Mouse (Mus musculus) megakaryocyte, embryonic 14.5 days (primary cell): ENCODE measurements around the gene Tfap2a. TPM values are rescaled to one million over a fixed set of nuclear protein-coding genes. Genes with fewer than 3 reads are reported as not detected.

Source experiments
- H3K27me3 ChIP-seq: replicated peaks from 2 replicates; pipeline ENCODE3; 2012; ENCODE audit warnings: inconsistent platforms
- H3K36me3 ChIP-seq: replicated peaks from 2 replicates; pipeline ENCODE3; 2012; ENCODE audit warnings: low read length, inconsistent platforms, mixed read lengths
- H3K4me1 ChIP-seq: 2 replicates; pipeline ENCODE4 v1.6.1; 2012; ENCODE audit warnings: inconsistent platforms
- H3K4me3 ChIP-seq: replicated peaks from 2 replicates; pipeline ENCODE3; 2012; ENCODE audit warnings: moderate library complexity, mild to moderate bottlenecking, inconsistent platforms
- H3K9me3 ChIP-seq: 2 replicates; pipeline ENCODE4 v1.6.1; 2012; ENCODE audit warnings: inconsistent platforms
- FLI1 ChIP-seq: IDR thresholded peaks from 2 replicates; pipeline ENCODE4 v1.6.1; 2012; ENCODE audit warnings: low read length, inconsistent platforms, mixed read lengths
- GATA1 ChIP-seq: IDR thresholded peaks from 3 replicates; pipeline ENCODE4 v1.6.1; 2012; ENCODE audit warnings: mixed read lengths, low read length, inconsistent platforms, borderline replicate concordance
- polyA plus RNA-seq: library from polyadenylated mRNA; stranded (reverse); fragments of >175 nt; gene quantifications from 2 replicates; pipeline ENCODE4 v1.2.3, GENCODE M21; 2012; ENCODE audit warnings: low replicate concordance; ENCODE audit not compliant: insufficient read depth

Gene Tfap2a
- not detected in 2 replicates for polyA plus RNA-seq

DNA sequence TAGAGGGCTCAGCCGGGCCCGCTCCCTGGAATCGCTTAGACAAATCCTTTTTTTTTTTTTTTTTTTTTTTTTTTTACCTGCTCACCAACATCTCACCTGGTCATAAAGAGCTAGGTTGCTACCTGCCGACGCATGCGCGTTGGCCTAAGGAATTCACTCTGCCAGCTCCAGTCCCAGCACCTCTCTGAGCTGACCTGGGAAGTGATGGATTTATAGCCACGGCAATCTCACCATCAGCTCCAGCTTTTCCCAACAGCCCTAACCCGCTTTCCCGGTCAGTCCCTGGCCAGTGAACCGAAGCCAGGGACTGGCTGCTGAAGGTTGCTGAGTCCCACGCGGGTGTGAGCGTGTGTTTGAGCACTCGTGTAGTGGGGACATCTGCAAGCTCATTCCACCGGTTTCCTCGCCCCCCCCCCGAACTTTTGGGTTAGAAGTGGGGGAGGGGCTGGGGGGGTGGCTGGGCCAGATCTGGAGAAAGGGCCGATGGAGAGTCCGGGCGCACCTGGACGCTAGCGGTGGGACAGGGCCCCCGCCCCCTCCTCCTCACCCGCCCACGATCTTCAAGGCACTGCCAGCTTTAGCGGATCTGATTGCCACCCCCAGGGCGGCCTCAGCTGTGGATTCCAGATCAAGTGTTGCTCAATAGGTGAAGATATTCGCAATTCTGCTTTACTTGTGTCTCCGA, at the start of gene Tfap2a:
TSS of gene Tfap2a (minus strand) at position 181 of the 685 bp plus-strand sequence.
- H3K27me3 ChIP-seq, result peaks cover 98% of the 10 kb centered on the region

DNA sequence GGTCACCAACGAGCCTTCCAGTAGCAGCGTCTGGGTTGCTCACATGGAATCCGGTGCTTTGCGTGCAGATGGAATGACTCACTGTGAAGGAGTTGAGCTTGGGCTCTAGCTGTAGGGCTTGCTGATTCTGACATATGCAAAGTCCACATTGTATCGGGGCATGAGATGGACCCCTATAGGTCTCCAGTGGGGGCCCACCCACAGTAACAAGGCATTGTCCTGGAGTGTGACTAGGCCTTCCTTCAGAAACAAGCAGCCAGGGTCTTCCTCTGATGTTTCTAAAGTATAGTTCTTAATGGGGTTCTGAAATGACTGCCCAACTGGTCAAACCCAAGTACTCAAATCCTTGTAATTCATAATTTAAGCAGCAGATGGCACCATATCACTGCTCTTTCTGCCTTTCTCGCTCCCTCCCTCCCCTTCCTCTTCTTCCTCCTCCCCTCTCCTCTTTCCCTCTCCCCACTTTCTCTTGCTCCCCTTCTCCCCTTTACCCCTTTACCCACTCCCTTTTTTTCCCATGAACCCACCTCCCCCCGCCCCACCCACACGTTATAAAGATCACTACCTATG, 46.1 kb upstream of the Tfap2a start:
- peaks cover 6% of the 10 kb centered on the region; the same call in 1 of the 2 replicates for H3K4me1 ChIP-seq
- peaks cover 8% of the 10 kb centered on the region for H3K9me3 ChIP-seq
- peaks cover 2% of the 10 kb centered on the region for H3K27me3 ChIP-seq
- no peak overlapping the region for H3K4me3 ChIP-seq
- TF ChIP-seq FLI1, result no peak
- no peak for TF ChIP-seq GATA1
- H3K36me3 ChIP-seq, result no peaks in the 10 kb centered on the region

More for the DNA sequence above, at the start of gene Tfap2a:
- Histone ChIP-seq H3K36me3 (no peaks in the 10 kb centered on the region), H3K9me3 (peaks cover 2% of the 10 kb centered on the region; the same call in 1 of the 2 replicates), H3K4me1 (peaks cover 15% of the 10 kb centered on the region), H3K4me3 (no peak within 1 kb of the TSS)
- TF ChIP-seq FLI1 (no peak), GATA1 (no peak)

GRCm38 (mm10) chr13:40757995-40758394, 19.8 kb upstream of the Tfap2a start:
- no peak overlapping the region for H3K4me3 ChIP-seq
- H3K27me3 ChIP-seq, result peaks cover 5% of the 10 kb centered on the region
- H3K9me3 ChIP-seq, result no peaks in the 10 kb centered on the region
- H3K4me1 ChIP-seq, result peaks cover 3% of the 10 kb centered on the region; the same call in 1 of the 2 replicates
- TF ChIP-seq FLI1 (no peak), GATA1 (no peak)
- H3K36me3 ChIP-seq, result no peaks in the 10 kb centered on the region

- Histone ChIP-seq H3K27me3 (peaks cover 5% of the 10 kb centered on the region), H3K9me3 (no peaks in the 10 kb centered on the region), H3K4me1 (peaks cover 3% of the 10 kb centered on the region; the same call in 1 of the 2 replicates), H3K36me3 (no peaks in the 10 kb centered on the region), H3K4me3 (no peak overlapping the region)
- TF ChIP-seq FLI1 (no peak), GATA1 (no peak)
Observed at GRCm38 (mm10) chr13:40756356-40756755, 18.2 kb upstream of the Tfap2a start.

- Histone ChIP-seq H3K27me3 (peaks cover 13% of the 10 kb centered on the region), H3K4me3 (no peak overlapping the region), H3K9me3 (no peaks in the 10 kb centered on the region), H3K4me1 (peaks cover 3% of the 10 kb centered on the region; the same call in 1 of the 2 replicates), H3K36me3 (no peaks in the 10 kb centered on the region)
- TF ChIP-seq FLI1 (no peak), GATA1 (no peak)
Observed at GRCm38 (mm10) chr13:40754091-40754490, 15.9 kb upstream of the Tfap2a start.

GRCm38 (mm10) chr13:40751889-40752288, 13.7 kb upstream of the Tfap2a start:
- no peak for TF ChIP-seq FLI1
- TF ChIP-seq GATA1, result no peak
- no peak overlapping the region for H3K4me3 ChIP-seq
- H3K9me3 ChIP-seq, result no peaks in the 10 kb centered on the region
- peaks cover 16% of the 10 kb centered on the region for H3K27me3 ChIP-seq
- H3K4me1 ChIP-seq, result peaks cover under 1% of the 10 kb centered on the region; the same call in 1 of the 2 replicates
- no peaks in the 10 kb centered on the region for H3K36me3 ChIP-seq

DNA sequence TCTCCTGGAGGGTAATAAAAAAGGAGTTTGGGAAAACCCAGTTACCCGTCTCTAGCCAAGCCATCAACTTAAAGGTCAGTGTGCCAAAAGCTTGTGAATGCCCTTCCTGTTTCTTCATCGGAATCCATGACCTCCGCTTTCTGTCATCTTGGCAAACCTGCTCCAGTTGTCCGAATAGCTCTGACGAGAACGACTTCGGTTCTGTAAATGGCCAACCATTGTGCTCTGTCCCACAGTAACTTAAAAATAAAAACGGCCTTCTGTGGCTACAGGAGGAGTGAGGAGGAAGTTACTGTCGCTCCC, 11.4 kb upstream of the Tfap2a start:
- H3K27me3 ChIP-seq, result peaks cover 27% of the 10 kb centered on the region
- no peaks in the 10 kb centered on the region for H3K4me1 ChIP-seq
- H3K4me3 ChIP-seq, result no peak overlapping the region
- no peaks in the 10 kb centered on the region for H3K36me3 ChIP-seq
- no peak for TF ChIP-seq FLI1
- TF ChIP-seq GATA1, result no peak
- H3K9me3 ChIP-seq, result no peaks in the 10 kb centered on the region

DNA sequence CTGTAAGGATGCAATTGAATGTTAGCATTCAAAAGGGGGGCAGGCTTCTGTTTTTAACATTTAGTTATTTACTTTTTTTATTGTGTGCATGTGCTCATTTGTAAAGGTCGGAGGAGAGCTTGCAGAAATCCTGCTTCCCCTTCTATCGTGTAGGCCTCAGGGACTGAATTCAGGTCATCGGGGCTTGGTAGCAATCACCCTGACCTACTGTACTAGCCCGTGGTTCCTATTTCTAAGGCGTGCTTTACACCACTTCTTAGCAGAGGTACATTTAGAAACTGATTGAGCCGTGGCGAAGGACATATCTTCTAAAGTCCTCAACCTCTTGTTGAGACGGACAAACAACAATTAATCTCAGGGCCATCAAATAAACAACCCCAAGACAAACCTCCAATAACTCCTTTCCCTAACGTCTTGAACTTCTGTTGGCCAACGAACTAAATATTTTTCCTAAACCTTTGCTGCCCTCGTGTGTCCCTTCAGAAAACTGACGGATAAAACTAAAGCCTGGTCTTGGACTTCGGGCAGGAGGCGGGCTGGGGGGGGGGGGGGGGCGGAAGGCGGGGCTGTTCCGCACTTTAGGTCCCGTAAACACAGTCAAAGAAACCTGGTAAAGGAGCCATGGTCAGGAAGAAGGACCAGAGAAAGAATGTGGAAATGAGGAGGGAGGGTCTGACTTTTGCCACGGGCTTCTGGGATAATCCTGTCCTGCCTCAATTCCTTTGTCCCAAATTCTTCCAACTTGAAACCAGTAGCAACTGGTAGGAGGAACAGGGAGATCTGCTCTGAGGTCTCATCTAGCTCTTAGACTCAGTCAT, 10.8 kb upstream of the Tfap2a start:
- no peak for TF ChIP-seq GATA1
- TF ChIP-seq FLI1, result no peak
- Histone ChIP-seq H3K4me1 (no peaks in the 10 kb centered on the region), H3K4me3 (no peak overlapping the region), H3K9me3 (no peaks in the 10 kb centered on the region), H3K36me3 (no peaks in the 10 kb centered on the region), H3K27me3 (peaks cover 33% of the 10 kb centered on the region)

DNA sequence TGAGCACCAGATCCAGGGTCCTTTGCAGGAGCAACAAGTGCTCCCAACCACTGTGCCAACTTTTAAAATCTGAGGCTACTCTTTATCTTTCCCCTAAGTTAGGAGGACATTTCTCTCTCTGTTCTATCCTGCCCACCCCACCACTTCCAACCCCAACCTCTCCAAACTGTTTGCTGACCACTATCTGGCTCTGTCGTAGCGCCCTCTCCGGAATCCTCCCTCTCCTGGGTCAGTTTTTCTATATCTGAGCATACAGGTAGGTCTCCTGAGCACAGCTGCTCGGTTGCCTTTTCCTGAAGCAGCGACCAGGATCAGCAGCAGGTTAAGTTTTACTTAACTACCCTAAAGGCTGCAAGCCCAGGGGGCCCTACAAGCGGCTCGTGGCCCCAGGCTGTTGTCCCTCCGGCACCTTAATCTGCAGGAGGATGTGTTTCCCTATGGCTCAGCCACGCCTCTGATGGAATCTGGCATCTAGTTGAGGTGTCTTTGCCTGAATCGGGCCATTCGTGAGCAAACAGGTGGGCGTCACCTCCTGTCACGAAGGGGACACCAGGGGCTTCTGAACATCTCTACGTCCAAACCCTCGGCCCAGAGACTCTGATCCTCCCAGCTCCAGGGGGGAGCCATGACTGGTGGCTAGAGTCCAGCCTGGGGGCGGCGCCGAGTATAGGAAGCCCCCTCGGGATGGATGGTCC, 6.1 kb upstream of the Tfap2a start:
- H3K4me3 ChIP-seq, result no peak overlapping the region
- TF ChIP-seq GATA1 (no peak), FLI1 (no peak)
- H3K27me3 ChIP-seq, result peaks cover 70% of the 10 kb centered on the region
- H3K36me3 ChIP-seq, result no peaks in the 10 kb centered on the region
- H3K4me1 ChIP-seq, result no peaks in the 10 kb centered on the region
- H3K9me3 ChIP-seq, result peaks cover 2% of the 10 kb centered on the region; the same call in 1 of the 2 replicates

DNA sequence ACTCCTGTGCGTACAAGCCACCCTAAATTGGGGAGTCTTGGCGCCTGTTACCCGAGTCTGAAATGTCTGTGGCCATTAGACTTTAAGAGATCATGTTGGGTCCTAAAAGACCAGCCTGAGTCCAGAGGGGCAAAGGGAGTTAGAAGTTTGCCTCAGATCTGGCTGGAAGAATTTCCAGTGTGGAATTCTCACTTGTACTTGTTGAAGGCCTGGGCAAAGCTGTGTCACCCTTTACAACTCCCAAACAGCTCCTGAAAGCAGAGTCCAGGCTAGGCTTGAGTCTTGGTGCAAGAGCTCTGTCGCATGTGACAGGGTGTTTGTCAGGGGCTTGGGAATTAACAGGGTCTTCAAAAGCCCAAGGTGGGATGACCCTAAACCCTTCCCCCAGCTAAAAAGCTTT, 5.0 kb upstream of the Tfap2a start:
- H3K9me3 ChIP-seq, result peaks cover 2% of the 10 kb centered on the region; the same call in 1 of the 2 replicates
- TF ChIP-seq FLI1 (no peak), GATA1 (no peak)
- H3K36me3 ChIP-seq, result no peaks in the 10 kb centered on the region
- H3K27me3 ChIP-seq, result peaks cover 79% of the 10 kb centered on the region
- H3K4me1 ChIP-seq, result no peaks in the 10 kb centered on the region
- no peak overlapping the region for H3K4me3 ChIP-seq
